Mouse (Mus musculus): ENCODE results near the gene Mrap2.
"Not testable (repeated sequence)": the region's sequence is repeated elsewhere in the genome, so short reads cannot be mapped to it uniquely, and the experiment has no call there.

Mrap2 gene

GRCm38 (mm10) chr9:87144106-87144505 is at the start of gene Mrap2:
Mrap2 (plus strand) TSS chr9:87144306.
- DNase-seq, result peak; percentile 46

GRCm38 (mm10) chr9:87097989-87098388 is 46.1 kb upstream of the Mrap2 start:
- DNase-seq, result peak; percentile 51

GRCm38 (mm10) chr9:87115019-87115418 is 29.1 kb upstream of the Mrap2 start:
- DNase-seq, result no peak

- no peak for DNase-seq
Observed at GRCm38 (mm10) chr9:87115456-87115931, 28.6 kb upstream of the Mrap2 start.

- DNase-seq, result no peak
Observed at GRCm38 (mm10) chr9:87115978-87116377, 28.1 kb upstream of the Mrap2 start.

- no peak for DNase-seq
Observed at GRCm38 (mm10) chr9:87118996-87119395, 25.1 kb upstream of the Mrap2 start.

- no peak for DNase-seq
Observed at GRCm38 (mm10) chr9:87121956-87122493, 22.1 kb upstream of the Mrap2 start.

GRCm38 (mm10) chr9:87127046-87127445 is 17.1 kb upstream of the Mrap2 start:
- not testable (repeated sequence) for DNase-seq

- DNase-seq, result peak; percentile 44
Observed at GRCm38 (mm10) chr9:87135765-87136558, 8.1 kb upstream of the Mrap2 start.

- no peak for DNase-seq
Observed at GRCm38 (mm10) chr9:87143076-87143475, 1.0 kb upstream of the Mrap2 start.

GRCm38 (mm10) chr9:87144532-87144931 is 426 bp downstream of the Mrap2 start:
- peak; percentile 8 for DNase-seq

- DNase-seq, result peak; percentile 8
Observed at GRCm38 (mm10) chr9:87145180-87145579, 1.1 kb downstream of the Mrap2 start.

GRCm38 (mm10) chr9:87145671-87146070 is 1.6 kb downstream of the Mrap2 start:
- DNase-seq, result no peak

- no peak for DNase-seq
Observed at GRCm38 (mm10) chr9:87146400-87146799, 2.3 kb downstream of the Mrap2 start.

GRCm38 (mm10) chr9:87147927-87148326 is 3.8 kb downstream of the Mrap2 start:
- DNase-seq, result peak; percentile 9

GRCm38 (mm10) chr9:87152641-87153325 is 8.7 kb downstream of the Mrap2 start:
- DNase-seq, result no peak

- no peak for DNase-seq
Observed at GRCm38 (mm10) chr9:87162559-87162958, 18.5 kb downstream of the Mrap2 start.

- no peak for DNase-seq
Observed at GRCm38 (mm10) chr9:87167001-87167830, 23.1 kb downstream of the Mrap2 start.

- no peak for DNase-seq
Observed at GRCm38 (mm10) chr9:87168051-87168450, 23.9 kb downstream of the Mrap2 start.

GRCm38 (mm10) chr9:87169144-87169543 is 25.0 kb downstream of the Mrap2 start:
- DNase-seq, result no peak

- DNase-seq, result no peak
Observed at GRCm38 (mm10) chr9:87170891-87171290, 26.8 kb downstream of the Mrap2 start.

- DNase-seq, result no peak
Observed at GRCm38 (mm10) chr9:87171517-87171916, 27.4 kb downstream of the Mrap2 start.

GRCm38 (mm10) chr9:87178534-87178933 is 34.4 kb downstream of the Mrap2 start:
- DNase-seq, result no peak

All from lung, postnatal 10 days (tissue).